Mouse (Mus musculus): ENCODE data around the gene Mvb12a. TPM values are rescaled to one million over a fixed set of nuclear protein-coding genes. Genes with fewer than 3 reads are reported as not detected.
A peak's percentile ranks its signal among the peaks of the same experiment; 100 is the strongest.

Gene Mvb12a
- polyA plus RNA-seq, 1 experiment from 2014 or later: 69.0 TPM

- H3K4me2 ChIP-seq (replicated peaks): no peak overlapping the region
- 72% methylated on average over 2 of the region's 2 CpGs for WGBS
- no peak overlapping the region for H3K27ac ChIP-seq
- no peaks in the 10 kb centered on the region for H3K27me3 ChIP-seq
- ATAC-seq (ENCODE audit: insufficient number of reproducible peaks, insufficient read depth, low FRiP score, low TSS enrichment): no peak
- H3K9me3 ChIP-seq: no peaks in the 10 kb centered on the region
- peaks cover 23% of the 10 kb centered on the region for H3K36me3 ChIP-seq
- no peak overlapping the region for H3K4me3 ChIP-seq
- H3K4me1 ChIP-seq: peaks cover 9% of the 10 kb centered on the region
- no peak overlapping the region for H3K9ac ChIP-seq
Measured at GRCm38 (mm10) chr8:71586891-71587290, 44.2 kb downstream of the Mvb12a start.

GRCm38 (mm10) chr8:71588762-71589161 is 46.0 kb downstream of the Mvb12a start:
- Histone ChIP-seq H3K27me3 (no peaks in the 10 kb centered on the region), H3K9ac (no peak overlapping the region), H3K4me1 (peaks cover 21% of the 10 kb centered on the region), H3K4me3 (no peak overlapping the region), H3K36me3 (peaks cover 23% of the 10 kb centered on the region), H3K4me2 (replicated peaks) (no peak overlapping the region), H3K9me3 (no peaks in the 10 kb centered on the region), H3K27ac (no peak overlapping the region)
- 63% methylated on average over 3 of the region's 3 CpGs for WGBS
- no peak for ATAC-seq (ENCODE audit: insufficient number of reproducible peaks, insufficient read depth, low FRiP score, low TSS enrichment)

- Histone ChIP-seq H3K9ac (peak overlapping the region; percentile 95), H3K9me3 (no peaks in the 10 kb centered on the region), H3K4me3 (peak overlapping the region; percentile 93), H3K36me3 (peaks cover 2% of the 10 kb centered on the region; the same call in 1 of the 2 replicates), H3K4me2 (replicated peaks) (peak overlapping the region; percentile 92), H3K4me1 (peaks cover 29% of the 10 kb centered on the region), H3K27ac (no peak overlapping the region), H3K27me3 (no peaks in the 10 kb centered on the region)
- 29% methylated on average over 5 of the region's 5 CpGs for WGBS
- ATAC-seq (ENCODE audit: insufficient number of reproducible peaks, insufficient read depth, low FRiP score, low TSS enrichment): no peak
Measured at GRCm38 (mm10) chr8:71591017-71591416, 48.3 kb downstream of the Mvb12a start.

GRCm38 (mm10) chr8:71591471-71592373 is 49.0 kb downstream of the Mvb12a start, which contains the start of gene Pgls:
TSS of gene Pgls (plus strand) at chr8:71592176.
- peak; percentile 77 for ATAC-seq (ENCODE audit: insufficient number of reproducible peaks, insufficient read depth, low FRiP score, low TSS enrichment)
- H3K4me1 ChIP-seq: peaks cover 32% of the 10 kb centered on the region
- H3K36me3 ChIP-seq: no peaks in the 10 kb centered on the region
- peak within 1 kb of the TSS; percentile 92 for H3K4me2 ChIP-seq (replicated peaks)
- peak within 1 kb of the TSS; percentile 93 for H3K4me3 ChIP-seq
- peak within 1 kb of the TSS; percentile 98 for H3K27ac ChIP-seq
- H3K9me3 ChIP-seq: no peaks in the 10 kb centered on the region
- H3K9ac ChIP-seq: peak within 1 kb of the TSS; percentile 95
- no peaks in the 10 kb centered on the region for H3K27me3 ChIP-seq
- under 1% methylated on average over 71 of the region's 71 CpGs for WGBS

- H3K36me3 ChIP-seq: no peaks in the 10 kb centered on the region
- H3K4me1 ChIP-seq: peaks cover 32% of the 10 kb centered on the region
- H3K27ac ChIP-seq: peak overlapping the region; percentile 98
- H3K27me3 ChIP-seq: no peaks in the 10 kb centered on the region
- H3K9me3 ChIP-seq: no peaks in the 10 kb centered on the region
- peak overlapping the region; percentile 92 for H3K4me2 ChIP-seq (replicated peaks)
- peak overlapping the region; percentile 93 for H3K4me3 ChIP-seq
- 4% methylated on average over 60 of the region's 60 CpGs for WGBS
- peak overlapping the region; percentile 95 for H3K9ac ChIP-seq
- peak; percentile 30 for ATAC-seq (ENCODE audit: insufficient number of reproducible peaks, insufficient read depth, low FRiP score, low TSS enrichment)
Measured at GRCm38 (mm10) chr8:71592374-71593170, 49.9 kb downstream of the Mvb12a start.

GRCm38 (mm10) chr8:71593556-71594323 is 51.0 kb downstream of the Mvb12a start:
- no peak for ATAC-seq (ENCODE audit: insufficient number of reproducible peaks, insufficient read depth, low FRiP score, low TSS enrichment)
- no peak overlapping the region for H3K9ac ChIP-seq
- H3K4me1 ChIP-seq: peaks cover 32% of the 10 kb centered on the region
- no peaks in the 10 kb centered on the region for H3K36me3 ChIP-seq
- no peaks in the 10 kb centered on the region for H3K9me3 ChIP-seq
- H3K4me3 ChIP-seq: no peak overlapping the region
- H3K27ac ChIP-seq: no peak overlapping the region
- H3K27me3 ChIP-seq: no peaks in the 10 kb centered on the region
- peak overlapping the region; percentile 92; the same call in 1 of the 2 replicates for H3K4me2 ChIP-seq (replicated peaks)
- 95% methylated on average over 8 of the region's 8 CpGs for WGBS

GRCm38 (mm10) chr8:71594324-71594722 is 51.6 kb downstream of the Mvb12a start:
- no peak for ATAC-seq (ENCODE audit: insufficient number of reproducible peaks, insufficient read depth, low FRiP score, low TSS enrichment)
- Histone ChIP-seq H3K27ac (no peak overlapping the region), H3K4me3 (no peak overlapping the region), H3K4me1 (peaks cover 32% of the 10 kb centered on the region), H3K9ac (no peak overlapping the region), H3K9me3 (no peaks in the 10 kb centered on the region), H3K27me3 (no peaks in the 10 kb centered on the region), H3K4me2 (replicated peaks) (no peak overlapping the region), H3K36me3 (no peaks in the 10 kb centered on the region)
- WGBS: 97% methylated on average over 4 of the region's 4 CpGs

GRCm38 (mm10) chr8:71595862-71596261 is 53.1 kb downstream of the Mvb12a start:
- WGBS: 9% methylated on average over 27 of the region's 27 CpGs
- no peak for ATAC-seq (ENCODE audit: insufficient number of reproducible peaks, insufficient read depth, low FRiP score, low TSS enrichment)
- Histone ChIP-seq H3K27me3 (peaks cover 11% of the 10 kb centered on the region), H3K27ac (no peak overlapping the region), H3K36me3 (0 out of 2 replicates have a peak, but pooled peaks cover 5% of the 10 kb centered on the region), H3K9me3 (no peaks in the 10 kb centered on the region), H3K4me1 (peaks cover 29% of the 10 kb centered on the region), H3K9ac (peak overlapping the region; percentile 38; the same call in 1 of the 2 replicates), H3K4me3 (0 out of 2 replicates have a peak overlapping the region, but pooled peaks have one; percentile 1), H3K4me2 (replicated peaks) (peak overlapping the region; percentile 19; the same call in 1 of the 2 replicates)

GRCm38 (mm10) chr8:71596384-71596783 is 53.7 kb downstream of the Mvb12a start:
- no peak for ATAC-seq (ENCODE audit: insufficient number of reproducible peaks, insufficient read depth, low FRiP score, low TSS enrichment)
- H3K36me3 ChIP-seq: 0 out of 2 replicates have a peak, but pooled peaks cover 5% of the 10 kb centered on the region
- WGBS: 55% methylated on average over 6 of the region's 6 CpGs
- 0 out of 2 replicates have a peak overlapping the region, but pooled peaks have one; percentile 19 for H3K4me2 ChIP-seq (replicated peaks)
- no peak overlapping the region for H3K4me3 ChIP-seq
- no peak overlapping the region for H3K9ac ChIP-seq
- peaks cover 14% of the 10 kb centered on the region for H3K27me3 ChIP-seq
- no peaks in the 10 kb centered on the region for H3K9me3 ChIP-seq
- no peak overlapping the region for H3K27ac ChIP-seq
- H3K4me1 ChIP-seq: peaks cover 24% of the 10 kb centered on the region

- Histone ChIP-seq H3K4me2 (replicated peaks) (no peak overlapping the region), H3K4me1 (peaks cover 25% of the 10 kb centered on the region), H3K9me3 (no peaks in the 10 kb centered on the region), H3K4me3 (no peak overlapping the region), H3K27me3 (peaks cover 18% of the 10 kb centered on the region), H3K9ac (no peak overlapping the region), H3K36me3 (0 out of 2 replicates have a peak, but pooled peaks cover 5% of the 10 kb centered on the region), H3K27ac (no peak overlapping the region)
- ATAC-seq (ENCODE audit: insufficient number of reproducible peaks, insufficient read depth, low FRiP score, low TSS enrichment): no peak
- WGBS: 85% methylated on average over 4 of the region's 4 CpGs
Measured at GRCm38 (mm10) chr8:71596798-71597197, 54.1 kb downstream of the Mvb12a start.

GRCm38 (mm10) chr8:71597451-71597850 is 54.7 kb downstream of the Mvb12a start, which contains the start of gene Fam129c:
TSS of gene Fam129c (plus strand) at chr8:71597648.
- no peak for ATAC-seq (ENCODE audit: insufficient number of reproducible peaks, insufficient read depth, low FRiP score, low TSS enrichment)
- H3K36me3 ChIP-seq: 0 out of 2 replicates have a peak, but pooled peaks cover 5% of the 10 kb centered on the region
- H3K27me3 ChIP-seq: peaks cover 24% of the 10 kb centered on the region
- no peak within 1 kb of the TSS for H3K9ac ChIP-seq
- no peak within 1 kb of the TSS for H3K4me3 ChIP-seq
- WGBS: 88% methylated on average over 3 of the region's 3 CpGs
- H3K4me2 ChIP-seq (replicated peaks): no peak within 1 kb of the TSS
- peaks cover 32% of the 10 kb centered on the region for H3K4me1 ChIP-seq
- H3K27ac ChIP-seq: no peak within 1 kb of the TSS
- no peaks in the 10 kb centered on the region for H3K9me3 ChIP-seq

Measured in embryonic facial prominence, embryonic 12.5 days (tissue).